Mouse (Mus musculus) small intestine, adult 2 months (tissue): ENCODE measurements around the gene Lpgat1.

Source experiments
- CTCF ChIP-seq: fragments of 200-500 bp; IDR thresholded peaks from 2 replicates; pipeline ENCODE4 v1.5.1; 2012; ENCODE audit warnings: low read depth, mild to moderate bottlenecking, control low read depth, inconsistent platforms, low read length, moderate library complexity, mixed read lengths; ENCODE audit not compliant: insufficient replicate concordance, insufficient read length; ENCODE audit errors: extremely low read depth
- POLR2A ChIP-seq: fragments of 200-500 bp; IDR thresholded peaks from 2 replicates; pipeline ENCODE4 v1.6.1; 2012; ENCODE audit warnings: low read depth, mild to moderate bottlenecking, control low read depth, inconsistent platforms, low read length, moderate library complexity

DNA sequence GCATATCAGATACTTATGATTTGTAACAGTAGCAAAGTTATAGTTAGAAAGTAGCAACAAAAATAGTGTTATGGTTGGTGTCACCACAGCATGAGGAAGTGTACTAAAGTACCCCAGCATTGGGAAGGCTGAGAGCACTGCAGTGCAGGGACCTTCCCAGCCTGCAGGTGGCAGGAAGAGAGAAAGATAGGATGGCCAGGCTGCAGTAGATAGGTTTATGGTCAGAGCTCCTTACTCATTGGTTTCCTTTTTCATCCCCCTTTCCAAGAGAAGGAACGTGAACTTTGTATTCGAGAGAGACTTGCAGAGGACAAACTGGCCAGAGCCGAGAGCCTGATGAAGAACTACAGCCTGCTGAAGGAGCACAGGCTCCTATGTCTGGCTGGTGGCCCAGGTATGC, 111.5 kb downstream of the Lpgat1 start:
- no peak for TF ChIP-seq CTCF
- no peak for TF ChIP-seq POLR2A
